Mouse (Mus musculus) neural tube, embryonic 14.5 days (tissue): Measurements from ENCODE around the gene Mymx. TPM values are rescaled to one million over a fixed set of nuclear protein-coding genes. Genes with fewer than 3 reads are reported as not detected.

Source experiments
- ATAC-seq: fragments of 200-750 bp; cut with Nextera tagmentation; 2 replicates; pipeline ENCODE4 v1.8.0; 2017; ENCODE audit warnings: low read depth, mild to moderate bottlenecking, moderate TSS enrichment, moderate library complexity
- H3K27ac ChIP-seq: fragments of 300-500 bp; sonication (generic); 2 replicates; pipeline ENCODE4 v1.5.1; 2014; ENCODE audit warnings: low read depth, mild to moderate bottlenecking, control low read depth, low read length, moderate library complexity, mixed read lengths
- H3K27me3 ChIP-seq: fragments of 300-500 bp; sonication (generic); 2 replicates; pipeline ENCODE4 v1.6.1; 2014; ENCODE audit warnings: low read length; ENCODE audit not compliant: control insufficient read depth, insufficient read depth
- H3K36me3 ChIP-seq: fragments of 300-500 bp; sonication (generic); 2 replicates; pipeline ENCODE4 v1.6.1; 2014; ENCODE audit warnings: low read length, mixed read lengths; ENCODE audit not compliant: control insufficient read depth, insufficient read depth
- H3K4me1 ChIP-seq: fragments of 300-500 bp; sonication (generic); 2 replicates; pipeline ENCODE4 v1.6.1; 2014; ENCODE audit warnings: low read length; ENCODE audit not compliant: control insufficient read depth, insufficient read depth
- H3K4me2 ChIP-seq: fragments of 300-500 bp; sonication (generic); 2 replicates; pipeline ENCODE4 v1.6.1; 2014; ENCODE audit warnings: mild to moderate bottlenecking, low read depth, low read length, control low read depth
- H3K4me3 ChIP-seq: fragments of 300-500 bp; sonication (generic); 2 replicates; pipeline ENCODE4 v1.5.1; 2014; ENCODE audit warnings: low read depth, low read length, control low read depth, mixed read lengths
- H3K9ac ChIP-seq: fragments of 300-500 bp; sonication (generic); replicated peaks from 2 replicates; pipeline ENCODE4 v1.6.1; 2014; ENCODE audit warnings: low read depth, mild to moderate bottlenecking, control low read depth, low read length, mixed read lengths
- H3K9me3 ChIP-seq: fragments of 300-500 bp; sonication (generic); 2 replicates; pipeline ENCODE4 v1.6.1; 2016; ENCODE audit warnings: low read length; ENCODE audit not compliant: control insufficient read depth
- WGBS: fragments of 180-500 bp; shearing (Covaris S2); extraction: QIAGEN DNeasy Blood & Tissue Kit; methylation state at CpG from one replicate; pipeline ENCODE4 v1.1.7; 2014; 5-methylcytosine and 5-hydroxymethylcytosine counted together
- polyA plus RNA-seq: library from polyadenylated mRNA; unstranded; fragments of >200 nt; fragmentation: Nextera tagmentation; extraction: Ambion mirVana; gene quantifications from 2 replicates; pipeline ENCODE4 v1.2.1, GENCODE M21; 2014

Mymx gene
- polyA plus RNA-seq, 1 experiment from 2014 or later = 0.44 TPM

DNA sequence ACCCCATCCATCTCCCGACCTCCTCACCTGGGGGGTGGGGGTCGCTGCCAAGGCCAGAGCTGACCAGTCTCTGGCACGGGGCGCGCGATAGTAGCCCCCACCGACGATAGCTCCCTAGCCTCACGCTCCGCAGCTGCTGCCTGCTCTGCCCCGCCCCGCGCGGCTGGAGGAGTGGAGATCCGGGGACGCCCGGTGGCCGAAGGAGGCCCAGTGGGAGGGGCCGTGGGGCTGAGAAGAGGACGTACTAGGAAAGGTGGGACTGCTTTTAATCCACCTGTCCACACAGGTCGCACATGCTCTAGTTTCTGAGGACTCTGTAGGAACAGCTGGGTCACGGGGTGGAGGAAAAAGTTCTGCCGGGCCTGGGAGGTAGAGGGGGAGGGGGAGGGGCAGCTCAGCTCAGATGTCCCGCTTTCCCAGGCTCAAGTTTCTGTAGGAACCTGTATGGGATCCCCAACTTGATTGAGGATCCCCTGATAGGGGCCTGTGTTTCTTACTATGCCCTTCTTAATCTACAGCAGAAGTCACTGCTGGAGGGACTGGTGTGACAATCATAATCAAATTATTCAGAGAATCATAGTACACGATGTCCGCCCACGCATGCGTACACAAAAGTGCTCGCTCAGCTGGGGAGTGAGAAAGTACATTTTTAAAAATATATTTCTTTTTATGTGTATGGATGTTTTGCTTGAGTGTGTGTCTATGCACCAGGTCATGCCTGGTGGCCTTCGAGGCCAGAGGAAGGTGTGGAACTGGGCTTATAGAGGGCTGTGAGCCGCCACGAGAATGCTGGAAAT, 2.3 kb downstream of the Mymx start, which contains the start of gene Slc29a1:
Gene Slc29a1, minus strand, starts transcription at position 161 of the 797 bp plus-strand sequence.
- no peaks in the 10 kb centered on the region for H3K36me3 ChIP-seq
- ATAC-seq = no peak

DNA sequence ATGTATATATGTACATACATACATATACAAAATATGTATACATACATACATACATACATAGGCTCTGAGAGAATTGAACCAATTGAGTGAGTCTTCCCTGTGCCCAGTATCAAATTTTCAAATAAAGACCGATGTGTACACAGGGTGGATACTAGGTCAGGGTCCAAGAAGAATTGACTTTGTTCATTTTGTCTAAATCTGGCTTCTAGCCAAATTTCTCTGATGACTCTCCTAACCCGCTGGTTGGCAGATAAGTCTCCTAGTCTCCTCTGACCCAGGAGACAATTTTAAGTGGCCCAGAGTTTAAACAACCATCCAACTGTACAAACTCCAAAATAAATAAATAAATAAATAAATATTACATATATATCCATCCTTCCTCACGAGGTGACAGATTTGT, 3.0 kb downstream of the Mymx start:
- no peak overlapping the region for H3K9ac ChIP-seq
- H3K4me2 ChIP-seq = no peak overlapping the region; the same call in 1 of the 2 replicates
- peaks cover 30% of the 10 kb centered on the region for H3K4me1 ChIP-seq
- H3K27ac ChIP-seq = no peak overlapping the region
- peaks cover 6% of the 10 kb centered on the region; the same call in 1 of the 2 replicates for H3K27me3 ChIP-seq
- no peak overlapping the region for H3K4me3 ChIP-seq
- WGBS = 46% methylated on average over 3 of the region's 3 CpGs
- no peaks in the 10 kb centered on the region for H3K9me3 ChIP-seq
- H3K36me3 ChIP-seq = no peaks in the 10 kb centered on the region
- no peak for ATAC-seq

More for the DNA sequence above, 2.3 kb downstream of the Mymx start, which contains the start of gene Slc29a1:
- H3K4me3 ChIP-seq = peak within 1 kb of the TSS; percentile 13
- H3K4me2 ChIP-seq = peak within 1 kb of the TSS; percentile 48
- H3K27me3 ChIP-seq = peaks cover 6% of the 10 kb centered on the region; the same call in 1 of the 2 replicates
- 18% methylated on average over 32 of the region's 32 CpGs for WGBS
- 0 out of 2 replicates have a peak within 1 kb of the TSS, but pooled peaks have one; percentile 18 for H3K9ac ChIP-seq
- no peak within 1 kb of the TSS for H3K27ac ChIP-seq
- H3K9me3 ChIP-seq = no peaks in the 10 kb centered on the region
- peaks cover 24% of the 10 kb centered on the region for H3K4me1 ChIP-seq

DNA sequence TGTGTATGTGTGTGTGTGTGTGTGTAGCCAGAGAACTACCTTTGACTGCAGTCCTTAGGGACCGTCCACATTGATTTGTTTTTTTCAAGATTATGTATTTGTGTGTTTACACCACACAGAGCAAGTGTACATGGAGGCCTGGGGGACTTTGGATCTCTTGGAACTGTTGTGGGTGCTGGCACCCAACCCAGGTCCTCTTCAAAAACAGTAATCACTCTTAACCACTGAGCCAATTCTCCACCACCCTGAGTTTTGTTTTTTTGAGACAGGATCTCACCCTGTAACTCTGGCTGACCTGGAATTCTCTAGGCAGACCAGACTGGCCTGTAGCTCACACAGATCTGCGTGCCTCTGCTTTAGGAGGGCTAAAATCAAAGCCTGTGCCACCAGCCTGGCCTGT, 3.5 kb downstream of the Mymx start:
- Histone ChIP-seq H3K27ac (no peak overlapping the region), H3K9me3 (no peaks in the 10 kb centered on the region), H3K36me3 (no peaks in the 10 kb centered on the region), H3K4me3 (no peak overlapping the region), H3K27me3 (peaks cover 6% of the 10 kb centered on the region; the same call in 1 of the 2 replicates), H3K9ac (no peak overlapping the region), H3K4me1 (peaks cover 30% of the 10 kb centered on the region), H3K4me2 (no peak overlapping the region)
- WGBS = 92% methylated on average over 2 of the region's 2 CpGs
- no peak for ATAC-seq

DNA sequence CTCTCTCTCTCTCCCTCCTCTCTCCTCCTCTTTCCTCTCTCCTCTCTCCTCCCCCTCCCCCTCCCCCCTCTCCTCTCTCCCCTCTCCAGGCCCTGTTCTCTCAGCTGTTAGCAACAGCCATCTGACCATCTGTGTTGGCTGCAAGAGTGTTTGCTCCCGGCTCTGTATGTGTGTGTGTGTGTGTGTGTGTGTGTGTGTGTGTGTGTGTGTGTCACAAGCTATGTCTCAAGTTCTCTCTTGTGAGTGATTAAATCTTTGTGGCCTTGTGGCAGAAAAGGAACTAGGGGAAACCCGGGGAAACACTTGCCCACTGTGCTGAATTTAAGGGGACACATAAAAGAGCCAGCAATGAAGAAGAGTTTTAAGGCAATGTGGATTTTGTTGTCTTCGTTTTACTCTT, 4.1 kb downstream of the Mymx start:
- Histone ChIP-seq H3K4me3 (no peak overlapping the region), H3K27me3 (peaks cover 6% of the 10 kb centered on the region; the same call in 1 of the 2 replicates), H3K9ac (no peak overlapping the region), H3K4me1 (peaks cover 30% of the 10 kb centered on the region), H3K27ac (no peak overlapping the region), H3K9me3 (no peaks in the 10 kb centered on the region), H3K36me3 (no peaks in the 10 kb centered on the region), H3K4me2 (no peak overlapping the region)
- ATAC-seq = no peak
- WGBS = 31% methylated on average over 3 of the region's 3 CpGs

DNA sequence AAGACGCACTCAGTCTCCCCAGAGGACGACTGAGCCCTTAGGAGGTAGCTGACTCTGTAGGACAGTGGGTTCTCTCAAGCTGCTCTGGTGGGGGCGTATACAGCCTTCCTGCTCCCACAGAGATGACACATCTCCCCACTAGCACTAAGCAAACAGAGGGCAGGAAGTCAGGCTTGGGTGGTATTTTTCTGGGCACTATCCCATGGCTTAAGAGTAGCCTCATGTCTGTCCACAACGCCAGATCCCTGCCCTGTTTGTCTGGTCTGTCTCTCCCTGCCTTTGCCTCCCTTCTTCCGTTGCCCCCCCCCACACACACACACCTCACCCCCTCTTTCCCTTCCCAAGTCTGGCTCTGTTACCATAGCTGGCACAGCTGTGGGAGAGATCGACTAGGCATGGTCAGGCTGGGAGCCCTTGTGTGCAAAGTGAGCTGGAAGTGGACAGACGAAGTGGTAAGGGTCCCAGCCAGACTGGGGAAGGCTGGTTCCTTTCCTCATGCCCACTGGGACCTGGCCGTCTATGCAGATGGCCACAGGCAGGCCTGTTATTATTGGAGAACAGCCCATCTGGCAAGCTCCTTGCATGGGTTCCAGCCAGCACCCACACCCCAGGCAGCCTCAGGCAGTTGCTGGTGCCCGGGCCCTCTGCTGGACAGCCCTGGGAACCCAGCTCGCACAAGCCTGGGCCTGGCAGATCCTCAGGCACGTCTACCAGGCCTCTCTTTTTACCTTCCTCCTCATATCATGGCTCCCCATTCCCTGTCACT, 5.1 kb downstream of the Mymx start:
- WGBS = 20% methylated on average over 11 of the region's 11 CpGs
- peak; percentile 39; the same call in 1 of the 2 replicates for ATAC-seq
- H3K36me3 ChIP-seq = no peaks in the 10 kb centered on the region
- no peak overlapping the region for H3K4me2 ChIP-seq
- H3K9ac ChIP-seq = no peak overlapping the region
- no peaks in the 10 kb centered on the region for H3K9me3 ChIP-seq
- peaks cover 36% of the 10 kb centered on the region for H3K4me1 ChIP-seq
- peaks cover 6% of the 10 kb centered on the region; the same call in 1 of the 2 replicates for H3K27me3 ChIP-seq
- peak overlapping the region; percentile 52; the same call in 1 of the 2 replicates for H3K27ac ChIP-seq
- H3K4me3 ChIP-seq = no peak overlapping the region

DNA sequence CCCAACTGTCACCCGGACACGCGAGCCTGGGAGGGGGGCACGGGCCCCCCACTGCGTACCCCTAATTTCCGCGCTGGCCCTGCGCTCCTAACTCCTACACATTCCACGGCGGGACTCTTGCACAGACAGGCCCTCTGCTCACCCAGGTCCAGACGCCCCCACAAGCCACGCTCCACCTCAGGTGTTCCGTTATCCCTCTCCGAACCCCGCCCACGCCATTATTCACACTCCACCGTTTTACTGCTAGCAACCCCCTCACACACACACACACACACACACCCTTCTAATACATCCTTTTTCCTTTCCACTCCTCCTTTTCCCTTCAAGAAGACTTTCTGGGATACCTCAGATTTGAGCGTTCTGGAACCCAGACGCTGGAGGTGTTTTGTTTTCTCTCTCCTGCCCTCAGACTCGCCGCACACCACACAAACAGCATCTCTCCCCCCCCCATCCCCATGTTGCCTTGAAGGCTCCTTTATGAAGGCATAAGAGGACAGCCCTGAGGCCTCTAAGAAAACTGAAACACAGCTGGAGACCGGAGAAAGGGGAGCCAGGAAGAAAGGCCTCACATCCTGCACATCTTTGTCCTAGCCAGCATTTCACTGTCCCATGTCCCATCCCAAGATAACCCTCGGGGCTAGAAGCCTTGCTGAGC, 6.0 kb downstream of the Mymx start:
- peak overlapping the region; percentile 42 for H3K4me3 ChIP-seq
- H3K4me2 ChIP-seq = peak overlapping the region; percentile 89
- no peaks in the 10 kb centered on the region for H3K9me3 ChIP-seq
- peaks cover 36% of the 10 kb centered on the region for H3K4me1 ChIP-seq
- H3K9ac ChIP-seq = peak overlapping the region; percentile 57; the same call in 1 of the 2 replicates
- ATAC-seq = peak; percentile 32
- no peaks in the 10 kb centered on the region for H3K36me3 ChIP-seq
- 6% methylated on average over 16 of the region's 23 CpGs for WGBS
- H3K27ac ChIP-seq = peak overlapping the region; percentile 29; the same call in 1 of the 2 replicates
- H3K27me3 ChIP-seq = no peaks in the 10 kb centered on the region; the same call in 1 of the 2 replicates

DNA sequence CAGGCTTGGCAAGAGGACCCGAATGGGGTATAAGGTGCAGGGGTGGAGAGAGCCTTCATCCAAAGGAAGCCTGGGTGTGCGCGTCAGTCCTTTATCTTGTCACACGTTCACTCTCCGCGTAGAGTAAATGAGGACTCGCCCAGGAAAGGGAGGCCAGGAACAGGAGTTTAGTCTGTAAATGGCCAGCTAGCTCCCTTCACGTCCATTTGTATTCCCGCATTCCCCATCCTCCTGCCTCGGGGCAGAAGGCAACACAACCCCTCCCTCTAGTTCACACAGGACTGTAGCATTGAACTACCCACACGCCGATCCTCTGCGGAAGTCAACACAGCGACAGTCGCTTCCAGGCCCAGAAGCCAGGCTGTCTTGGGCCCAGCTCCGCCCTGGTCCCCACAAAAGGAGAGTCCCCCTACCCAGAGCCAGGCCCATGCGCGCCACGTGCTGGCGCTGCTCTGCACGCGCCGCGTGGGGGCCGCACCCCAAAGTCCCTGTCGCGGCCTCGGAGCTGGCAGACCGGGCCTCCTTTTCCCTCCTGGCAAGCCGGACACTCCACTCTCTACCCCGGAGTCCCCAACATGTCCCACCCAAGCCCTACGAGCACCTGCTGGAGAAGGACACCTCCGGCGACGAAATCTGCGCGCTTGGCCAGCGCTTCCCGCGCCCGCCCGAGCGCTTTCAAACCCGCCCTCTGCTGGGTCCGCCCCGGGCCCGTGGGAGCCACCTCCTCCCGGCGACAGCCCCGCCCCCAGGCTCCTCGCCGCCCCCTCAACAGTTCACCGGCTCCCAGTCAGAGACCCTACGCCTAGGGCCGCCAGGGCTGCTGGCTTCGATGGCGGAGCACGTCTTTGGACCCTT, 6.8 kb downstream of the Mymx start:
- Histone ChIP-seq H3K4me2 (peak overlapping the region; percentile 89), H3K9me3 (no peaks in the 10 kb centered on the region), H3K4me1 (peaks cover 36% of the 10 kb centered on the region), H3K36me3 (no peaks in the 10 kb centered on the region), H3K27me3 (no peaks in the 10 kb centered on the region), H3K4me3 (peak overlapping the region; percentile 42), H3K9ac (peak overlapping the region; percentile 57), H3K27ac (0 out of 2 replicates have a peak overlapping the region, but pooled peaks have one; percentile 29)
- ATAC-seq = peak; percentile 75
- under 1% methylated on average over 58 of the region's 58 CpGs for WGBS

DNA sequence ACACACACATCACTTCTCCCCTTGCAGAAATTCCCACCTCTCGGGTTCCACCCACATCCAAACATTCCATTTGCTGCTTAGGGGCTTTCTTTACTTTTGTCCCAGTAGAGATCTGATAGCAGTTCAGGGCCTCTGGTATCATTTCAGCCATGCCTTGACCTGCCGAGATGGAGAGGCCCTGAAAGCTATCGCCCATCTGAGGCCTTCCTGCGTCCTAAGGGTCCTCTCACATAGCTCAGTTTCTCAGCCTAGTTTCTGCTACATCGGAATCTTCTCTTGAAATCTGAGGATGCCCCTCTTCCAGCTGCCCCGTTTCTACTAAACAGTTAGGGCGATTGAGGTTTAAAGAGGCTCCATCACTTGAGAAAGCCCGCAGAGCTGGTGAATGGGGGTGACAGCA, 7.7 kb downstream of the Mymx start:
- H3K9me3 ChIP-seq = no peaks in the 10 kb centered on the region
- no peak overlapping the region for H3K27ac ChIP-seq
- 52% methylated on average over 8 of the region's 8 CpGs for WGBS
- H3K27me3 ChIP-seq = no peaks in the 10 kb centered on the region
- H3K4me3 ChIP-seq = peak overlapping the region; percentile 42
- no peak for ATAC-seq
- peaks cover 32% of the 10 kb centered on the region for H3K4me1 ChIP-seq
- H3K4me2 ChIP-seq = peak overlapping the region; percentile 89; the same call in 1 of the 2 replicates
- no peak overlapping the region for H3K9ac ChIP-seq
- no peaks in the 10 kb centered on the region for H3K36me3 ChIP-seq
